Mouse (Mus musculus) lung, adult 18-20 months (tissue): Measurements from ENCODE around the gene Gast.
"Not testable (repeated sequence)": the region's sequence is repeated elsewhere in the genome, so short reads cannot be mapped to it uniquely, and the experiment has no call there.

ENCODE experiments used
- DNase-seq, 2 experiments: peaks; one replicate each; pipeline ENCODE4 v3.0.0; 2022; ENCODE audit warnings: mixed read lengths in 2 of 2

The Gast gene

DNA sequence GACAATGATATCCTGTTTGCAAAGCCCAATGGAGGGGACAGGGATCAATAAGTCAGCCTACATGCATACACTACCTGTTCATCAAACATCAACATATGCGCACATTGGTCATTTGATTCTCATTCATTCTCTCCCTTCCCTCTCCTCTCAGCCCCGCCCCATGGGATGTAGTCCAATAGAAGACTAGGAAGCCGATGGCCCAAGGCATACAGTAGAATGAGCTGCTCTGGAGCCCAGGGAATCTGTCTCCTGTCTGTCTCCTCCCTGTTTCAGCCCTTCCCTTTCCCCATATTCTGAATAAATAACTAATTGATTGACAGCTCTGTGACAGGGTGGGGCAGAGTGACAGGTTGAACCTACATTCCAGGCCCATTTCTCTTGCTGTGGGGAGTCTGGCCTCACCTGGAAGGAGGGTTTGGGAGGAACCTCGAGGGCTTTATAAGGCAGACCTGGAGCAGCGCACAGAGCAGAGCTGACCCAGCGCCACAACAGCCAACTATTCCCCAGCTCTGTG, at the start of gene Gast:
Gene Gast (plus strand): TSS at position 464 of the 514 bp plus-strand sequence.
- DNase-seq: peak in 1 of 2 experiments; percentile 1

GRCm38 (mm10) chr11:100284988-100285387, 49.2 kb upstream of the Gast start:
- peak; percentile 44 to 67 for DNase-seq

- peak; percentile 91 to 94 for DNase-seq
Measured at GRCm38 (mm10) chr11:100287024-100287423, 47.2 kb upstream of the Gast start.

DNA sequence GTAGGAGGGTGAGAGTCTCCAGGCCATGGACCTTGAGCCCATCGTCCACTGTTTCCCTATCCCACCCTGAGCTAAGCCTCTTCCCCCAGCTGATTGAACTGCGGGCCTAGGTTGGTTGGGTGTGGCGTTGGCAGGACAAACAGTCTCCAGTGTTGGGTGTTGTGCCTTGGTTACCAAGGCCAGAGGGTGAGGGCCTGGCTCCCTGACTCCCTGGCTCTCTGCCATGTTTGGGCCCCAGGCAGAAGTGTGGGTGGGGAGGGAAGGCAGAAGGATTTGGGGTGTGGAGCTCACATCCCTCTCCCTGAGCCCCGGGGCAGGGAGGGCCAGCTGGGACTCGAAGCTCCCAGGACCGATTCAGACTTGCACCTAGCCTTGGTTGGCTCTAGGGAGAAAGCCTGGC, 45.3 kb upstream of the Gast start:
- peak; percentile 91 to 95 for DNase-seq

DNA sequence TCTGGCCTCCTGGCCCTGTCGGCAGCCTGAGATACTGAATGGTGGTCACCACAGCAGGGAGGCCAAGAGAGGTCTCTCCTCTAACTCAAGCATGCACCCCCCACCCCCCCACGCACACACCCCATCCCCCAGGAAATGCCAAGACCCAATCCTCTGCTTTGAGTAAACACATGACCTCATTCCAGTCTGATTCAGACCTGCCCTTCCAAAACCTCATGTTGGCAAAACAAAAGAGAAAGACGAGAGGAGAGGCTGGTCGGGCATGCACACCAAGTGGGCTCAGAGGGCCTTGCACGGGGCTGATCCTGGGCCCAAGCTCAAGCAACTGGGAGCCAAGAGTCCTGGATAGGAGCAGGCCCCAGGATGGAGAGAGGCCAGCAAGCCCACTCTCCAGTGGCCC, 44.0 kb upstream of the Gast start:
- DNase-seq: peak; percentile 44 to 62

- DNase-seq: no peak
Measured at GRCm38 (mm10) chr11:100292884-100293283, 41.3 kb upstream of the Gast start.

- peak; percentile 77 to 80 for DNase-seq
Measured at GRCm38 (mm10) chr11:100295308-100295707, 38.9 kb upstream of the Gast start.

GRCm38 (mm10) chr11:100297801-100298200, 36.4 kb upstream of the Gast start:
- DNase-seq: no peak

DNA sequence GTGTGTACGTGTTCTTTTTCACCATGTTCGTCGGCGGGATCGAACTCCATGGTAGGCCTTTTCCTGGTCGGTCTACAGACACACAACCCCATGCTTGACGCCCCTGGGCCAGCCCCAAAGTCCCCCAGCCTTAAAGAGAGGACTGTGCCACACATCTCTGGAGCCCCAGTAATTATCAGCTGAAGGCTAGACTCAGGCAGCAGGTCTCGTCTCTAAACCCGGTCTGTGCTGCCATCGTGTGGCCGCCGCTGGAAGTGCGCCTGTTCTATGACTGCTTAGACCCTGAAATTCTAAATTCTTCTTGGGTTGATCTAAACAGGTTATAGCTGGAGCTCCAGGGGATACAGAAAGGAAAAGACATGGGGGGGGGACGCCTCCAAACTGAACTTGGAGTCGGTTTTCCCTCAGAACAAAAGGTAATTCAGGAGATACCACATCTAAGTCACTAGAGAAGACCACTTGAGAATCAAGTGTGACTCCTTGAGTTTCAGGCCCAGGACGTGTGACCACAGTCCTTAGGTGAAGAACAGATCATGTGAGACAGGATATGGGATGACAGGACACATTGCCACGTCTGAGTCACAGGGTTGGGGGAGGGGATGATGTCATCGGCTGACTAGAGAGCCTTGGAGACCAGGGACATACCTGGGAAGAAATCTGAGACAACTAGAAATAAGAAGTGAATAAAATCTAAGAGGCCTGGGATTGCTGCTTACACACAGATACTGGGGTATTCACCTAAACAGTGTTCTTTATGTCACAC, 35.8 kb upstream of the Gast start:
- peak; percentile 74 to 80 for DNase-seq

DNA sequence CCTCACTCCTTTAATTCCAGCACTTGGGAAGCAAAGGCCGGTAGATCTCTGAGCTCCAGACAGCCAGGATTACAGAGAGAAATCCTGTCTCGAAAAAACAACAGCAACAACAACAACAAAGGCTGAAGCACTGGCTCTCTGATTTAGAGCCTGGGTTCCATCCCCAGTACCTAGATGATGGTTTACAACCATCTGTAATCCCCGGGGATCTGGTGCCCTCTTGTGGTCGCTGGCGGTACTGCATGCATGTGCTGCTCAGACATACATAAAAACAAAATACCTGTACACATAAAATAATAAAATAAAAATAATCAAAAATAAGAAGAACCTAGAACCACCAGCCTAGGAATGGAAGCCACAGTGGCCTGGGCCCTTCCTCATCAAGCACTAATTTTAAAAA, 33.9 kb upstream of the Gast start:
- no peak for DNase-seq

- no peak for DNase-seq
Measured at GRCm38 (mm10) chr11:100301292-100301691, 32.9 kb upstream of the Gast start.

DNA sequence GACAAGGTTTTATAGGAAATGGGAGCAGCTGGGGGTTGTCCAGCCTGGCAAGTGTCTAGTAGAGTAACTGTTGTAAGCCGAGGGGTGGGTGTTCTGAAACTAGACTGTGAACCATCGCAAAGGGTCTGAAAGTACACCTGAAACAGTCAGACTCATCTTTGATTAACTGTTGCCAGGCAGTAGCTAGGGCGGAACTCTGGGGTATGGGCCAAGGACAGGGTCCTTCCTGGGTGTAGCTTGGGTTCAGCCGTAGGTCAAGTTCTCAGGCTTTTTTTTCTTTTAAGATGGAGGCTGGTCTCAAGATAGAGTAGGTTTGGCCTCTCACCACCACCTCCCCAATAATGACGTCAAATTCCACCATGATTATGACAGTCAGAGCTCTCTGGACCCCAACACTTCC, 26.3 kb upstream of the Gast start:
- no peak for DNase-seq

DNA sequence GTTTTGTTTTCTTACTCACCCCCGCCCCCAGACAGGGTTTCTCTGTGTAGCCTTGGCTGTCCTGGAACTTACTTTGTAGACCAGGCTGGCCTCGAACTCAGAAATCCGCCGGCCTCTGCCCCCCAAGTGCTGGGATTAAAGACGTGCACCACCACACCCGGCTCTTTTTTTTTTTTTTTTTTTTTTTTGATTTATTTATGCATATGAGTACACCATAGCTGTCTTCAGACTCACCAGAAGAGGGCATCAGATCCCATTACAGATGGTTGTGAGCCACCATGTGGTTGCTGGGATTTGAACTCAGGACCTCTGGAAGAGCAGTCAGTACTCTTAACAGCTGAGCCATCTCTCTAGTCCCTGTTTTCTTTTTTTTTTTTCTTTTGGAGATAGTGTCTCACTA, 25.5 kb upstream of the Gast start:
- not testable (repeated sequence) for DNase-seq

GRCm38 (mm10) chr11:100311656-100312055, 22.6 kb upstream of the Gast start:
- no peak for DNase-seq

- DNase-seq: peak; percentile 76 to 82
Measured at GRCm38 (mm10) chr11:100312096-100312679, 22.0 kb upstream of the Gast start.

- DNase-seq: no peak
Measured at GRCm38 (mm10) chr11:100313424-100313823, 20.8 kb upstream of the Gast start.

DNA sequence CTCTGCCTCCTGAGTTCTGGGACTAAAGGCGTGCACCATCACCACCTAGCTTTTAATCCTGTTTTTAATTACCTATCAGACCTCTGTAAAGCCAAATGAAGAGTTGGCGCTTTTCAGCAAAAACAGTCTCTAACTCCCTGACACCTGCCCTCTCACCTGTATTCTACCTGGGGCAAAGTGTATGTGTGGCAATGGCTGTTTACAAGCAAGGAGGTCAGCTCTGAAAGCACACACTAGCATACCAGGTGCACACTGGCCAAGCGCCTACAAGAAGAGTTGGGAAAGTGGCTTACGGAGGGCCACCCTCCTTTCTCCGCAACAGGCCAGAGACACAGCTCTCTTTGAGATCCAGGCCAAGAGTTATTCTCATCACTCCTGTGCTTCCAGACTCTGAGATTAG, 18.8 kb upstream of the Gast start:
- DNase-seq: no peak

GRCm38 (mm10) chr11:100317826-100318380, 16.3 kb upstream of the Gast start:
- no peak for DNase-seq

DNA sequence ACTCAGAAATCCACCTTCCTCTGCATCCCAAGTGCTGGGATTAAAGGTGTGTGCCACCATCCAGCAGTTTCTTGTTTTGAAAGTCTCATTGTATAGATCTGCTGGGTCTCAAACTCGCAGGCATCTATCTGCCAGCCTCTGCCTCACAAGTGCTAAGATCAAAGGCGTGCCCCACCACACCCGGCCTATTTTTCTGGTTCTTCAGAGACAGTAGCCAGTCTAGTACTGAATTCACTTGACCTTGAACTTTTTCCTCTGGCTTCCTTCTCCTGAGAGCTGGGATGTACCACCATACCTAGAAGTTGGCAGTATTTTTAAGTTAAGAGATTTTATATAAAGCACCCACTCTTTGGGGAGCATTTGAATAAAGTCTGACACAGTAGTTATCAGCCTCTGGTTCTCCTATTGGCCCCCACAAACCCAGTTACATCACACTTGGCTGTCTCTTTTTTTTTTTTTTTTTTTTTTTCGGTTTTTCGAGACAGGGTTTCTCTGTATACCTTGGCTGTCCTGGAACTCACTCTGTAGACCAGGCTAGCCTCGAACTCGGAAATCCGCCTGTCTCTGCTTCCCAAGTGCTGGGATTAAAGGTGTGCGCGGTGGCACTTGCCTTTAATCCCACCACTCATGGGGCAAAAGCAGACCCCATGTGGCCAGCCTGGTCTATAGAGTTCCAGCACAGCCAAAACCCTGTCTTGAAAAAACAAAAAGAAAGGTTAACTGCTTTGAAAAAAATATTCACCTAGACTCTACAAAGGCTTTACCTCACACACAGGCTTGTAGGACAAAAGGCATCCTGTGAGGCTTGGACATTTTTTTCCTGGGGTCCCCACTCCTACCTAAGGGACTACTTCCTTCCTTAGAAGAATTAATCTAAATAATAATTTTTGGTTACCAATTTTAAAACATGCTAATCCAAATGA, 15.4 kb upstream of the Gast start:
- no peak for DNase-seq

DNA sequence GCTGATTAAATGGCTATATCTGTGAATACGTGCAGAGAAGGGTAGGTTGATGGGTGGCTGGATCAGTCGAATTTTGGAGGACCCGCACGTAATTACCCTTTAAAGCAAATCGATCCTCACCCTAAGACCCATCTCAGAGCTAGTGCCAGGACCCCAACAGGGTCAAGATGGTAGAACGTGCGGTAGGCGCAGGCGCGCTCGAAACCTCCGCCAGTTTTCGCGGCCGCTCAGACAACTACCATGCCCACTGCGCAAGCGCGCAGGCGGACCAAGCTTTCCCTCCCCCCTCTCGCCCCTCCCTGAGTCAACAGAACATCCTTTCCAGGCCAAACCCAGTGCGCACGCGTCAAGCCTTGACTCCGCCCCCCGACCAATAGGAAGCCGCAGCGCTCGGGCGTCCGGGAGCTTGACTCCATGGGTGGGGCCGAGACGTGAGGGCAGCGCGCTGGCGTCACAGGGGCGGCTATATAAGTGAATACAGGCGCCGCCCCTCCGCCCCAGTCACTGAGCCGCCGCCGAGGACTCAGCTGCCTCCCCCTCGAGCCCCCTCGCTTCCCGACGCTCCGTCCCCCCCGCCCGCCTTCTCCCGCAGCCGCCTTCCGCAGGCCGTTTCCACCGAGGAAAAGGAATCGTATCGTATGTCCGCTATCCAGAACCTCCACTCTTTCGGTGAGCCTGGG, 14.6 kb upstream of the Gast start, which contains the start of gene Eif1:
Gene Eif1 (plus strand): TSS at position 394 of the 680 bp plus-strand sequence.
- DNase-seq: peak; percentile 100

- peak; percentile 97 to 99 for DNase-seq
Measured at GRCm38 (mm10) chr11:100320172-100320630, 14.0 kb upstream of the Gast start.
